Mouse (Mus musculus) T-cell, adult 2 months (primary cell): ENCODE measurements at regions not wholly inside any gene's neighbourhood (a gene's known extent, or its start where the extent isn't known, plus 50 kb on each side); places are given as distances from the start of the nearest gene placed in this dataset.
A peak's percentile ranks its signal among the peaks of the same experiment; 100 is the strongest.

Experiments
- DNase-seq: peaks from one replicate; pipeline ENCODE4 v3.0.0; 2022; ENCODE audit warnings: low spot score

DNA sequence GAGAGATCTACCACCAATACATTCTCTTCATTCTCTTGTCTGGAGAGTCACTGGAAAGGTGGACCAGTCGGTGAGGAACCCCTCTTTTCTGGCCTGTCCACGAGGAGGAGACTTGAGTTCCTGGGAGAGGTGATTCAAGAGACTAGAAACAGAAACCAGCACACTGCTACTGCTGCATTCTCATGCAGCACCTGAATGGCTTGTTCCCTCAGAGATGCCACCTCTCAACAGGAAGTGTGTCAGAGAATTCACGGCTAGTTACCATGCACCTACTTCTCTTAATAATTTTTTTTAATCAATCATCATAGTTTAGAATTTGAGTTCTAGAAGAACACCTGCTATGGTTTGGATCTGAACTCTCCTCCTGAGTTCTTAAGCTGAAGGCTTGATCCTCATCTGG is 52.0 kb upstream of the Dynlrb2 start:
- no peak for DNase-seq

DNA sequence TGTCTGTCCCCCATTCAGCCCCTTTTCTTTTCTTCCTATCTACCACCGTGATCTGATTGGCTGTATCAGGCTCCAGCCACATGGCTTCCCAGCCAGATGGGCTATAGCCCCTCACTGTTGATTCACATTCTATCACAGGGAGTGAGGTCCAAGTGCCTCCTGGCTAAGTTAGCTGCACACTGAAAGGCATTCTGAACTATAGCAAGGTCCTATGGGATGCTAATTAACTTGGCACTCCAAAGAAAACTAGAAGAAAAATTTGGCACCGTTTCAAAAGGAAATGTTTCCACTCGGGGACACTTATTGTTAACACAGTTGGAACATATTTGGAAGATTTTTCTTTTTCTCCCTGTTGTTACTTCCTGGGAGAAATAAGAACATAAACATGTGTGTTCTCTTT is 53.4 kb upstream of the Dynlrb2 start:
- no peak for DNase-seq

DNA sequence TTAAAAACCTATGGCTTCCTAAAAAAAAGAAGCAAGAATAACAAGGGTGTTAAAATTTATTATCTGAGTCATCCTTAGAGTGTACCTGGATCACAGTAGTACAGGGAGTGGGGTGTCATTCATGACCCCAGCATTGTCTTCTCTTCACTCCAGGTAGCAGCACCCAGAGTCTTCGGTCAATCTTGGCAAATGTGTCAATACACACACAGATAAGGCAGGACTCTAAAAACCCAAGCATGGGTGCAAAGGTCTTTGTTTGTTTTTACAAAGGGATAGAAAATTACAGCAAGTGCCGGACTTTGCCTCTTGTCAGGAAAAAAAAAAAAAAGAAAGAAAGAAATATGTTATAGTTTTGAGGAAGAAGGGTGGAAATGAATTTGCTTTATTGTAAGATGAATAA is 57.3 kb upstream of the Dynlrb2 start:
- DNase-seq, result no peak

GRCm38 (mm10) chr8:116442827-116443226 is 61.9 kb upstream of the Dynlrb2 start:
- no peak for DNase-seq

- peak; percentile 20 for DNase-seq
These were observed 65.9 kb upstream of the Dynlrb2 start for GRCm38 (mm10) chr8:116438895-116439294.

DNA sequence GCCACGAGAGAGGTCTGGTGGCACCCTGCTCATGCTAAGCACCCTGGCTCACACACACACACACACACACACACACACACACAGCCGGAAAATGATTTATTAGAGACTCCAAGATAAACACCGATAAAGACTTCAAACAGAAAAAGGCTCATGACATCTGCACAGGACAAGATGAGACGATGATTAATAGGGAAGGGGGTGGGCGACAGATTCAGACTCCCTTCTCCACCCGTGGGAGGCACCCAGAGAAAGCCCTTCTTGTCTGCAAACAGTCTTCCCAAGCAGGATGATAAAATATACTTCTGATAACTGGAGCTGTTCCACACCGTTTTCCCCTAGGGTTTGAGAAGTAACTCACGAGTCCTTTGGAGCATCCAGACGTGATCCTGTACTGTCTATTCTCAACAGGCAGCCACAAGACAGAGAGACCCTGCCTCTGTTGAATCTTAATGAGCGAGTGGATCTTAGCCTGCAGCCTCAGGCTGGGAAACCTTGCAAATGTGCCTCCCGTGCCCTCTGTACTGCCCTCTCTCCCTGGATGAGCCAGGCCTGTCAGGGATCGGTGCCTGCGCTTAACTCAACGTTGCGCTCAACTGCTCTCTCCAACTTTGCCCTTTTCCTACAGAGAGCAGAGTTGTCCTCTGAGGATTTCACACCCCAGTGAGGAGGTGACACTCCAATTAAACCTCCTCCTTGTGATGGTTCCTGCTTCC is 69.3 kb upstream of the Dynlrb2 start:
- no peak for DNase-seq

DNA sequence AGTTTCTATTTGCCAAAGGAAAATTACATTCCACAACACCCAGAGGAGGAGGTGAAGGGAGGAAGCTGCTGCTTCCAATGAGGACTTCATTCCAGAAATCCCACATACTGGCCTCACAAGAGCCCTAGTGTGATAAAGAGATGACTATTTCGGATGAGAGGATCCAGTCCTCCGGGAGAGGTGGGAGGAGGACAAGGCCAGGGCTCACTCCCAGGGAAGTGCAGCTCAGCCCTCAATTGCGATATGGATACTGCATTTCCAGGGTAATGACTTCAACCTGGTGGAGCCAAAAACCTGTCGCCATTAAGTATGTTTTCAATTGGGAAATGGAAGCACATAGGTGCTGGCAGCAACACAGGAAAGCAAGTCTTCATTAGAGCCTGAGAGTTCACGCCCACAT is 74.7 kb upstream of the Dynlrb2 start:
- DNase-seq, result no peak

GRCm38 (mm10) chr8:116429649-116430048 is 75.1 kb upstream of the Dynlrb2 start:
- DNase-seq, result no peak

- DNase-seq, result no peak
These were observed 81.9 kb upstream of the Dynlrb2 start for GRCm38 (mm10) chr8:116422826-116423225.

GRCm38 (mm10) chr8:116412703-116413102 is 92.1 kb upstream of the Dynlrb2 start:
- DNase-seq, result no peak

DNA sequence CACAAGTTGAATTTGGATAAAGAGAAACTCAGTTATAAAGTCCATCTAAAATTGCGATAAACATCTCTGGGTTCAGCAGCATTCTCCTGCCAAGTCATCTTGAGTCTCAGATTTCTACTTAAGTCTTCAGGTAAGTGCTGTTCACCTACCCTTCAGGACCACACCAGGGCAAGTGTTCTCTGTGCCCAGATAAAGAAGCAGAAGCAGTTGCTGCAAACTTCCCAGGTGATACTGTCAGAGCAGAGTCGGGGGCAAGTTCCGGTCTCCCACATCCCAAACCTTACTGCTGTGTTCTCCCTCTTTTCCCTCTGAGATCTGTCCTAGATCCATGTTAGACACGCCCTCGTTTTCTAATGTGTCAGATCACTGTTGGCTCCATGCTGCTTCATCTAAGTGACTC is 94.7 kb upstream of the Dynlrb2 start:
- no peak for DNase-seq

GRCm38 (mm10) chr8:116409011-116409410 is 95.8 kb upstream of the Dynlrb2 start:
- no peak for DNase-seq

DNA sequence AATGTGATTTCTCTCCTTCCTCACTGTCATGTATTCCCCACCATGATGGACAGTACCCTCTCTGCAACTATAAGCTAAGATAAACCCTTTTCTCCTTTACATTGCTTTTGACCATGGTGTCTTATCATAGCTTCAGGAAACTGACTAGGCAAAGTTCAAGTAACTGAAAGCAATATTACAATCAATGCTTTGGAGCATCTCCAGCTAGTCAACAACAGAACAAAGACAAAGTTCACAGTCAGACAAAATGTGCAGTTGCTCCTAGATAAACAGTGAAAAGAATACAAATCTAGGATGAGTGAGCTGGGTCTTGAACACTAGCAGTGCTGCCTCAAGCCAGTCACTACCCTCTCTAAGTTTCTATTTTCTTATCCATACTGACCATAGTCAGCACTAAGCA is 100.2 kb upstream of the Dynlrb2 start:
- DNase-seq, result no peak

GRCm38 (mm10) chr8:116403366-116403765 is 101.4 kb upstream of the Dynlrb2 start:
- no peak for DNase-seq

GRCm38 (mm10) chr8:116399452-116399851 is 105.3 kb upstream of the Dynlrb2 start:
- DNase-seq, result no peak

GRCm38 (mm10) chr8:116398565-116399205 is 106.1 kb upstream of the Dynlrb2 start:
- no peak for DNase-seq

DNA sequence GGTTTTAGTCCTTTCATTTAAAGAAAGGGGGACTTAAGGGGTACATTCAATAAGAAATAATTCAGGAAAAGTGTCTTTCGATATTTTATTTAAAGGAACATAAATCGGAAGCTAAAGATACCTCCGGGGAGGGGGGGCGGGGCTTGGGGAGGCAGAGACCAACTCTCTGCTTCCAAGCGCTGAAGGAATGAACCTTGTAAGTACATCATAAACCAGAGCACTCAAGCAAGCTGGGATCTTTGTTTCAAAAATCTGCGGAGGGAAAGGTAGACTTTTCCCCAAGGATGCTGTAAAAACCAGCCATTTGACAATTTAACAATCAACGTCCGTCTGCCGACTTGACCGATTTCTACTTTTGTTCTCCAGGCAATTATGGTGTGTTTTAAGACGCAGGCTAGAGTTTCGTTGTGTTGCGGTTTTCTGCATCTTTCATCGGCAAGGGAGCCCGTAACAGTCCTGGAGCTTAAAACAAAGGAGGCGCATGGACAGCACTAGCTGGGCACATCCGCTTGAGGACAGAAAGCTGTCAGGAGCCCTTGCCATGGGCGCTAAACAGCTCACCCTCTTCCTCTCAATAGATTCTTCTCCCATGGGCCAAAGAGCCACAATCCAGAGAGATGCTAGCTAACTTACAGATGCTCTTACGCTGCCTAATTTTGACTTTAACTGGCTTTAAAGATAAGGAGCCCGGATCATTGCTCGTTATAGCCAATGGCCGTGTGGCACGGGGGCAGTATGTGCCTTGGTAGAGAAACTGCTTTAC is 119.4 kb upstream of the Dynlrb2 start:
- no peak for DNase-seq

DNA sequence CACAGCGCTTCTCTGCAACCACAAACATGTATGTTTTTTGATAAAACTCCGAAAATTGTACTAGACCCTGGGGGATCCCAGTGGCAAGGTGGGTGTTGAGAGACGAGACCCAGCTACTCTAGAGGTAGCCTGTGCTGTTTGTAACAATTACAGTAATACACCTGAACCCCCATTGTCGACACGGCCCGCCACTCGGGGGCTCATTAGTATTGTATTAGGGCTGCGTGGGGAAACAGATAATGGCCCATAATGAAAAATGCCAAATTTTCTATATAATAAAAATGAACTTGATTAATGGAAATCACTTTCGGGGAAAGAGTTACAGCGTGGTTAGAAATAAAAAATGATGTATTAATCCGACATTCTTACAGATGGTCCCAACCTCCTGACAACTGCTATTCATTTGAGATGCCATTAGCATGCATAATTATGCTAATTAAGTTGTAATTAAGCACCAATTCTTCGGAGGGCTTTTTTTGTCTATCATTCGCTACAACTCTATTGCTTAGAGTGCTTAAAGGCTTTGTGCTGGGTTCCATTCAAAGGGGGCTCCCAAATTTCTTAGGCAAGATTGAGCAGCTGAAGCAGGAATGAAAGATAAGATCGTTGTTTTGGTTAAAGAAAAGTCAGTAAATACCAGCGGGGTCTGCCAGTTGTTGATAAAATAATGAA is 120.2 kb upstream of the Dynlrb2 start:
- no peak for DNase-seq

GRCm38 (mm10) chr8:116383495-116384417 is 121.0 kb upstream of the Dynlrb2 start:
- DNase-seq, result no peak

DNA sequence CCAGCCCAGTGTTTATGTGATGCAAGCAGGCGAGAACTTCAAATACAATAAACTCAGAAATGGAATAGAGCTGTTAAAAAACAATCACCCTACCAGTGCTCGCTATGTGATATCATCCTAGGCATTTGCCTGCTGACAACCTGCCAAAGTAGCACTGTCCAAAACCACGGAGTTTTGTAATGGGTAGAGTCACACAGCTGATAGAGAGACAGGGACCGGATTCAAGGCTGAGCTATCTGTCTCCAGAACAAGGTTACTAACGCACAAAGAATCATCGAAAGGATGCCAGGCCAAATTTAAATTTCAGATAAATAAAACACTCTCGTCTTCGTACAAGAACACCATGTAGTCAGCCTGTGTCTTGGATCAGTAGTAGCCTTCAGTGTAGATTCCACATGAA is 121.7 kb upstream of the Dynlrb2 start:
- DNase-seq, result no peak

DNA sequence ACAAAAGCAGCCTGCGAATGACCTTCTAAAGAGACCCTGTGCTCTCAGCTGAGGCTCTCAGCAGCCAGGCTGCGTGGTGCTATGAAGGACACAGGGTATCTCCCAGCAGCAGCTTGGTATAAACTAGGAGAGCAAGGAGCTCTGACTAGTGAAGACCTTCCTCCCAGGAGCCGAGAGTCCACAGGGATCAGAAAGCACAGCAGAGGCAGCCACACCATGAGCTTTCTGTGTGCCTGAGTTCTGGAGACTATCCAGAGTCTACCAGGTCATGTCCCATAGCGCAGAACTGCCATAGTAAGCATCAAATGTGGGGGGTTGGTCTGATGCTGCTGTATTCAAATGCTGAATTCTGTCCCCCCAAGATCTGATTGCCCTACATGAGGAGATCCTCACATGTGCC is 124.2 kb upstream of the Dynlrb2 start:
- no peak for DNase-seq

GRCm38 (mm10) chr8:116379851-116380250 is 124.9 kb upstream of the Dynlrb2 start:
- DNase-seq, result no peak
